Mouse (Mus musculus) large intestine, adult 2 months (tissue): Measurements from ENCODE around the gene 1700031F05Rik. TPM values are rescaled to one million over a fixed set of nuclear protein-coding genes. Genes with fewer than 3 reads are reported as not detected.
"Not testable (repeated sequence)": the region's sequence is repeated elsewhere in the genome, so short reads cannot be mapped to it uniquely, and the experiment has no call there.

Source experiments
- DNase-seq: peaks from one replicate; pipeline ENCODE4 v3.0.0-alpha.2; 2012; ENCODE audit warnings: low read depth, low spot score
- WGBS: fragments of 180-500 bp; shearing (Covaris S2); methylation state at CpG from one replicate; pipeline ENCODE4 v1.1.7; 2018; 5-methylcytosine and 5-hydroxymethylcytosine counted together
- polyA plus RNA-seq: library from polyadenylated mRNA; depleted of rRNA; stranded (reverse); fragments of >200 nt; gene quantifications from 2 replicates; pipeline ENCODE4 v1.2.3, GENCODE M21; 2012; rRNA removed

Gene 1700031F05Rik
- polyA plus RNA-seq: not detected in 2 replicates

DNA sequence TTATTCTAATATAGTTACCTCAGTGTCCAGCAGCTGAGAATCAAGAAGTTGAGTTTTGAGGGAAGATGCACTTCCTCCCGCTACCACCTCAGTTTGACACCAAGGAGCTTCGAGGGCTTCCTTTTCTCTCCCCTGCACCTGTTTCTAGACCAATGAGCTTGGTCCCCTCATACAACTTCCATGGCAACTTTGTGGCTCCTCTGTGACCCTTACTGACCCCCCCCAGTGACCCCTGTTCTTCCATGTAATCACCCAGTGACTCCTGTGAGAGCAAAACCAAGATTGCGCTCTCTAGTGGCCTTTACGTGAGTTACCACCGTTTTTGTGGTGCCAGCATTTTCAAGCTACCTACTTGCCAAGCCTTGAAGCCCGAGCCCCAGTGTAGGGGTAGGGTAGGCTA lies at the start of gene 1700031F05Rik:
Gene 1700031F05Rik (minus strand): TSS at position 101 of the 400 bp plus-strand sequence.
- WGBS: 89% methylated on average over 6 of the region's 6 CpGs
- no peak for DNase-seq

DNA sequence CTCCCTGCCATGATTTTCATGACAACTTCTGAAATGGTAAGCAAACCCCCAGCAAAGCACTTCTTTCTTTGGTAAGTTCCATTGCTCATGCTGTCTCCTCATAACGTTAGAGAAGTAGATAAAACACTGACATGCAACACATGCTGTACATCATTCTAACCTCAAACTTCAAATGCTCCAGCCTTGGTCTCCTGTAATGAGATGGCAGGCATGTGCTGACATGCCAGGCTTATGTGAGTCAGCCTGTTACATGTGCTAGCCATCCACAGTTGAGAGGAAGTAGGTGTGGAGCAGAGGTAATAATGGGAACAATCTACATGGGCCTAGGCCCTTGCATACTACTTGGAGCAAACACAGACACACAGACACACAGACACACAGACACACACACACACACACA lies 47.1 kb upstream of the 1700031F05Rik start:
- 72% methylated on average over 1 of the region's 1 CpGs for WGBS
- DNase-seq: not testable (repeated sequence)

DNA sequence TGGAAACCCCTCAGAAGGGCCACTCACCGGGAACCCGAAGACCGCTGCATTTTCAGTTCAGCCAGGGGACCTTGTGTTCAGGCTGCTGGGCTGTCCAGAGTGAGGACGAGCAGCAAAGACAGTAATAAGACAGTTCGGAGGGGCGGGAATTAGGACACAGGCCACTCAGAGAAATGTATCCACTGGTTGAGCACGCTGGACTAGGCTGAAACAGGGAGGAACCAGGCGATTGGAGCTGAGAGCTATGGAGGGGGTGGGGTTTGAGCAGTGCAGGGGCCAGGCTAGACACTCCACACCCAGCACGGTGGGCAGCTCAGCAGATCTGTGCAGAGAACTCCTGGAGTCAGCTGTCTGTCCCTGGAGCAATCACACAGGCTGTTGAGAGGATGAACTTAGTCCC lies 40.8 kb upstream of the 1700031F05Rik start, which contains the start of the genes Dmrtc1a and 1700011M02Rik:
Gene Dmrtc1a (minus strand): TSS at position 101 of the 400 bp plus-strand sequence.
Gene 1700011M02Rik (plus strand): TSS at position 319 of the 400 bp plus-strand sequence.
- 83% methylated on average over 9 of the region's 9 CpGs for WGBS
- DNase-seq: not testable (repeated sequence)

DNA sequence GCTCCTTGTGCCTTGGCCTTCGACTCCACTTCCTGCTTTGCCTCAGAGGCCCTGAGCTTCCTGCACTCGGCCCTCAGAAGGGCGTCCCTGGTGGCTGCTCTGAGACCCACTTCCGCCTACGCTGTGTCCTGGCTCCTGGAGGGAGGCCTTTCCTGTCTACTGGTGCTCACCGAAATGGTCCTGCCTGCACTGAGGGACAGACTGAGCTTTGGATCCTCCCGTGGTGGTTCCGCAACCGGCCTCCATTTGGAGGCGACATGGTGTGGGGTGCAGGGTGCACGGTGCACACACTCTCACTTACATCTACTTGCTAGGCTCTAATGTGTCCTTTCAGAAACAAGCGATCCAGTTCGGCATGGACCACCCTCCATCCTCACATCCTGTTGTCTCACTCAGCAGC lies 13.3 kb downstream of the 1700031F05Rik start, which contains the start of gene Dmrtc1c2:
Gene Dmrtc1c2 (minus strand): TSS at position 101 of the 400 bp plus-strand sequence.
- no CpG with 5 or more reads among the region's 13 CpGs for WGBS
- not testable (repeated sequence) for DNase-seq

DNA sequence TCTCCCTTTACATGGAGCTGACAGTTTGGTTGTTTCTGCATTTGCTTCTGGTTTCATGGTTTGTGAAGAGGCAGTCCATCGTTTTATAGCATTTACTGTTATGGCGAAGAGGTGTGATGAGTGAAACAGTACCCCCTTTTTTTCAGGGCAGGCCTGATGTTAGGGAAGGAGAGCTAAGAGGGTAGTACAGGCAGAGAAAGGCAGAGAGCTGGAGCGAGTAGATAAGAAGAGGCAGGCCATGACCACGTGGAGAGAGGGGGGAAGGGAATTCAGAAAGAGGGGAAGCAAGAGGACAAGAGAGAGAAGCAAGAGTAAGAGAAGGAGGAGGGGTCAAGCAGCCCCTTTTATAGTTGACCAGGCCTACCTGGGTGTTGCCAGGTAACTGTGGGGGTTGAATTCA lies 55.5 kb downstream of the 1700031F05Rik start:
- 51% methylated on average over 4 of the region's 4 CpGs for WGBS
- DNase-seq: no peak

Other genes with a start within 250 kb of the 1700031F05Rik start
- 2.4 TPM in 2 replicates for gene Phka1, start 223.7 kb downstream of the 1700031F05Rik start, polyA plus RNA-seq
- not detected in 2 replicates for gene Gm3880, start 181.0 kb downstream of the 1700031F05Rik start, polyA plus RNA-seq
- not detected in 2 replicates for gene Gm9112, start 160.3 kb downstream of the 1700031F05Rik start, polyA plus RNA-seq
- gene Dmrtc1b, start 160.1 kb downstream of the 1700031F05Rik start, polyA plus RNA-seq: not detected in 2 replicates
- not detected in 2 replicates for gene Dmrtc1c1, start 65.0 kb downstream of the 1700031F05Rik start, polyA plus RNA-seq
- not detected in 2 replicates for gene Dmrtc1c2, start 13.4 kb downstream of the 1700031F05Rik start, polyA plus RNA-seq
- not detected in 2 replicates for gene Dmrtc1a, start 40.7 kb upstream of the 1700031F05Rik start, polyA plus RNA-seq
- gene 1700011M02Rik, start 40.9 kb upstream of the 1700031F05Rik start, polyA plus RNA-seq: not detected in 2 replicates
- gene 1700018G05Rik, start 60.4 kb upstream of the 1700031F05Rik start, polyA plus RNA-seq: not detected in 2 replicates